Mouse (Mus musculus) stomach, postnatal 0 days (tissue): ENCODE results near the gene Cds2. TPM values are rescaled to one million over a fixed set of nuclear protein-coding genes. Genes with fewer than 3 reads are reported as not detected.
"Not testable (repeated sequence)": the region's sequence is repeated elsewhere in the genome, so short reads cannot be mapped to it uniquely, and the experiment has no call there.

Experiments
- ATAC-seq: fragments of 200-750 bp; cut with Nextera tagmentation; 2 replicates; pipeline ENCODE4 v1.8.0; 2017; ENCODE audit not compliant: low FRiP score, low TSS enrichment
- DNase-seq: peaks from one replicate; pipeline ENCODE4 v3.0.0-alpha.2; 2016; ENCODE audit warnings: low spot score
- H3K27ac ChIP-seq: fragments of 300-500 bp; sonication (generic); replicated peaks from 2 replicates; pipeline ENCODE4 v1.5.1; 2014; ENCODE audit warnings: mild to moderate bottlenecking, control low read depth
- H3K27me3 ChIP-seq: fragments of 300-500 bp; sonication (generic); 2 replicates; pipeline ENCODE4 v1.6.1; 2014; ENCODE audit warnings: low read length; ENCODE audit not compliant: control insufficient read depth, insufficient read depth
- H3K36me3 ChIP-seq: fragments of 300-500 bp; sonication (generic); 2 replicates; pipeline ENCODE4 v1.6.1; 2014; ENCODE audit warnings: low read length, mixed read lengths; ENCODE audit not compliant: control insufficient read depth, insufficient read depth
- H3K4me1 ChIP-seq: fragments of 300-500 bp; sonication (generic); replicated peaks from 2 replicates; pipeline ENCODE4 v1.6.1; 2014; ENCODE audit warnings: antibody characterized with exemption; ENCODE audit not compliant: control insufficient read depth, insufficient read depth
- H3K4me2 ChIP-seq: fragments of 300-500 bp; sonication (generic); replicated peaks from 2 replicates; pipeline ENCODE4 v1.6.1; 2014; ENCODE audit warnings: low read depth, mild to moderate bottlenecking, control low read depth, moderate library complexity
- H3K4me3 ChIP-seq: fragments of 300-500 bp; sonication (generic); 2 replicates; pipeline ENCODE4 v1.5.1; 2014; ENCODE audit warnings: low read depth, low read length, control low read depth
- H3K9ac ChIP-seq: fragments of 300-500 bp; sonication (generic); 2 replicates; pipeline ENCODE4 v1.6.1; 2014; ENCODE audit warnings: mild to moderate bottlenecking, low read length, control low read depth, mixed read lengths
- H3K9me3 ChIP-seq: fragments of 300-500 bp; sonication (generic); 2 replicates; pipeline ENCODE4 v1.6.1; 2016; ENCODE audit warnings: low read length; ENCODE audit not compliant: control insufficient read depth
- CTCF ChIP-seq: IDR thresholded peaks from 2 replicates; pipeline ENCODE4 v1.5.1; 2016; ENCODE audit warnings: antibody characterized with exemption, low read depth, mild to moderate bottlenecking, moderate library complexity
- EP300 ChIP-seq: optimal IDR thresholded peaks from 2 replicates; pipeline ENCODE3; 2016; ENCODE audit warnings: antibody characterized with exemption
- WGBS: fragments of 180-500 bp; shearing (Covaris S2); extraction: QIAGEN DNeasy Blood & Tissue Kit; methylation state at CpG from one replicate; pipeline ENCODE4 v1.1.7; 2014; 5-methylcytosine and 5-hydroxymethylcytosine counted together
- polyA plus RNA-seq: library from polyadenylated mRNA; unstranded; fragments of >200 nt; fragmentation: Nextera tagmentation; extraction: Ambion mirVana; gene quantifications from 2 replicates; pipeline ENCODE4 v1.2.1, GENCODE M21; 2015

Gene Cds2
- polyA plus RNA-seq, 1 experiment from 2014 or later = 12.6 TPM

DNA sequence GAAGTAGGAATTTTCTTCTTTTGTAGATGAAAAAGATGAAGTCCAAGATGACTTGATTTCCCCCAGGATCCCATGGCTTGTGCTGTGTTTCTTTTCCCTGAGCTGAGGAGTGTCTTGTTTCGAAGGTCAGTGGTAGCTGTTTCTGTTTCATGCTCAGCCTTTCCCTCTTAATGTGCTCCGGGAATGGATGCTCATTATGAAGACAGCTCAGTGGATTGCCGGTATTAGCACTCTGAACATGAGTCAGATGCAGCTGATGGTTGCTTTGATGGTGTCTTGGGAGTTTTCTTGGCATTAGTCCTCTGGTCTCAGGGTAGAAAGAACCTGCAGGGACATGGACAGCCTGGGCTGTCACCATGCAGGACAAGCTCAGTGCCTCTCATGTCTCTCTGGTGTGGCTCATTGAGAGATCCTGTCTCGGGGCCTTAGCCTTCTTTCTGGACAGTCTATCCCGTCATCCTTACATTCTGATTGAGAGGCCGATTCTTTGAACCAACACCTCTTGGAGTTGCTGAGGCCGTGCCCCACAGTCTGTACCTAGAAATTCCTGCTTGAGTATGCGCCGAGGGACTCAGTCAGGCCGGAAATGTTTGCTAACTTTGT lies 17.7 kb downstream of the Cds2 start:
- ATAC-seq (no peak), DNase-seq (no peak)
- Histone ChIP-seq H3K9me3 (no peaks in the 10 kb centered on the region), H3K4me1 (peaks cover 7% of the 10 kb centered on the region), H3K9ac (no peak overlapping the region), H3K27ac (no peak overlapping the region), H3K4me3 (no peak overlapping the region), H3K27me3 (no peaks in the 10 kb centered on the region), H3K36me3 (no peaks in the 10 kb centered on the region; the same call in 1 of the 2 replicates), H3K4me2 (no peak overlapping the region)
- WGBS = 82% methylated on average over 10 of the region's 10 CpGs
- TF ChIP-seq CTCF (no peak), EP300 (no peak)

DNA sequence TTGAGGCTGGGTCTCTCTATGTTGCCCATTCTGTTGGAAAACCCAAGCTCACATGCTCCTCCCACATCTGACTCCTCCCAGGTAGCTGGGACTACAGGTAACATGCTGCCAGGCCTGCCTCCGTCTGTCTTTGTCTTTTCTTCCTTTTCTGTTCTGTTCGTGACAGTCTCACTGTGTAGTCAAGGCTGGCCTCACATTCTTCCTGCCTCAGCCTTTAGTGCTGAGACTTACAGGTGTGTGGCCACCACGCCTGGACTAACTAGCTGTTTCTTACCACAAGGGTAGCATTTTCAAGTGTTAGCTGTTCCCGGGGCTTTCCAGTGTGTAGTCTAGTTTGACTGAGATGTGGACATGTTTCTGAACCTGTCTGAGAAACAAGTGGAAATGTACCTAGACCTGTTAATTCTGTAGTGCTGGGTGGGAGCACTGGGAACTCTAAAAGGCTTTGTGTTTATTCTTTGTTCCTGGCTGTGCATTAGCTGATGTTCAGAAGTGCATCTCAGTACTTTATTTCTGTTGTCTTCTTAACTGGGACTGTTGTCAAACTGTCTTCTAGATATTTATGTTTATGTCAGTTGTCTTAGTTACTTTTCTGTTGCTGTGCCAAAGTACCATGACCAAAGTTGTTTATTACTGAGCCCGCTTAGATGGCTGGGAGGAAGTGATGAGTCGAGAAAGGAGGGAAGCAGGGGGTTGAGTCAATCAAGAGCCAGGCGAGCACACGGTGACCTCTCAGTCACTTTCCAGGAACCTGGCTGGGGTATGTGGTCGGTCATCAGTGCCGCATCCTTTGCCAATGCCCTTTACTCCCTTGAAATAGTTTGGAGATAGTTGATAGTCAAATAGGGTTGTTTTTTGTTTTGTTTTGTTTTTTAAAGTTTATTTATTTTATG lies 18.9 kb downstream of the Cds2 start:
- H3K27me3 ChIP-seq = no peaks in the 10 kb centered on the region
- H3K27ac ChIP-seq = peak overlapping the region; percentile 58; the same call in 1 of the 2 replicates
- no peak for ATAC-seq
- DNase-seq = no peak
- no peak overlapping the region for H3K4me2 ChIP-seq
- H3K4me3 ChIP-seq = no peak overlapping the region
- no peaks in the 10 kb centered on the region; the same call in 1 of the 2 replicates for H3K36me3 ChIP-seq
- TF ChIP-seq CTCF (no peak), EP300 (no peak)
- WGBS = 55% methylated on average over 10 of the region's 10 CpGs
- H3K4me1 ChIP-seq = peaks cover 7% of the 10 kb centered on the region
- H3K9me3 ChIP-seq = no peaks in the 10 kb centered on the region
- no peak overlapping the region for H3K9ac ChIP-seq

DNA sequence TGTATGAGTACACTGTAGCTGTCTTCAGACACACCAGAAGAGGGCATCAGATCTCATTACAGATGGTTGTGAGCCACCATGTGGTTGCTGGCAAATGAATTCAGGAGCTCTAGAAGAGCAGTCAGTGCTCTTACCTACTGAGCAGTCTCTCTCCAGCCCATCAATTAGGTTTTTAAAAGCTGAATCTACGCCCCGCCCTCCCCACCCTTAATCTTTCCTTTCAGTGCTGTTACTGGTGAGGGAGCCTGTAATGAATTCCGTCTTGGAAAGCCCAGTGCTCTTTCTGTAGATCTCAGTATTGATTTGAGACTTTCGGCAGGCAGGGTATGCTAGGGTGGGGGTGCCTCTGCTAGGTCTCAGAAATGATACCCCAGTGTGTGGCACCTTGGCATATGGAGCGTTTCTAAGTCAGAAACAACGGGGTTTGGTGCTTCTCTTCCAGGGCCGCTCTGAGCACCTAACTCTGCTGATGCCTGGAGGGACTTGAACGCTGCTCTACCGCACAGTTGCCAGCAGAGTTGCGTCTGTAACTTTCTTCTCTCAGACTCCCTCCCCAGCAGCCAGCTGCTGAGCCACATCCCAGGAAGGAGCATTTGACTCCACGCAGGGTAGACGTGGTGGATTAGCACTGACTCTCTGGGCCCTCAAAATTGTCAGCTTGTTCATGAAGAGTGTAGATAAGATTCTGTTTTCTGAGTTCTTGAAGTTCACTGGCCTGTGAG lies 19.7 kb downstream of the Cds2 start:
- H3K27ac ChIP-seq = peak overlapping the region; percentile 81
- DNase-seq = no peak
- H3K36me3 ChIP-seq = no peaks in the 10 kb centered on the region; the same call in 1 of the 2 replicates
- H3K4me3 ChIP-seq = no peak overlapping the region
- peaks cover 7% of the 10 kb centered on the region for H3K4me1 ChIP-seq
- no peak for TF ChIP-seq EP300
- no peak for TF ChIP-seq CTCF
- H3K4me2 ChIP-seq = peak overlapping the region; percentile 29; the same call in 1 of the 2 replicates
- 29% methylated on average over 12 of the region's 12 CpGs for WGBS
- peak overlapping the region; percentile 38; the same call in 1 of the 2 replicates for H3K9ac ChIP-seq
- no peaks in the 10 kb centered on the region for H3K27me3 ChIP-seq
- H3K9me3 ChIP-seq = no peaks in the 10 kb centered on the region
- ATAC-seq = peak; percentile 40

DNA sequence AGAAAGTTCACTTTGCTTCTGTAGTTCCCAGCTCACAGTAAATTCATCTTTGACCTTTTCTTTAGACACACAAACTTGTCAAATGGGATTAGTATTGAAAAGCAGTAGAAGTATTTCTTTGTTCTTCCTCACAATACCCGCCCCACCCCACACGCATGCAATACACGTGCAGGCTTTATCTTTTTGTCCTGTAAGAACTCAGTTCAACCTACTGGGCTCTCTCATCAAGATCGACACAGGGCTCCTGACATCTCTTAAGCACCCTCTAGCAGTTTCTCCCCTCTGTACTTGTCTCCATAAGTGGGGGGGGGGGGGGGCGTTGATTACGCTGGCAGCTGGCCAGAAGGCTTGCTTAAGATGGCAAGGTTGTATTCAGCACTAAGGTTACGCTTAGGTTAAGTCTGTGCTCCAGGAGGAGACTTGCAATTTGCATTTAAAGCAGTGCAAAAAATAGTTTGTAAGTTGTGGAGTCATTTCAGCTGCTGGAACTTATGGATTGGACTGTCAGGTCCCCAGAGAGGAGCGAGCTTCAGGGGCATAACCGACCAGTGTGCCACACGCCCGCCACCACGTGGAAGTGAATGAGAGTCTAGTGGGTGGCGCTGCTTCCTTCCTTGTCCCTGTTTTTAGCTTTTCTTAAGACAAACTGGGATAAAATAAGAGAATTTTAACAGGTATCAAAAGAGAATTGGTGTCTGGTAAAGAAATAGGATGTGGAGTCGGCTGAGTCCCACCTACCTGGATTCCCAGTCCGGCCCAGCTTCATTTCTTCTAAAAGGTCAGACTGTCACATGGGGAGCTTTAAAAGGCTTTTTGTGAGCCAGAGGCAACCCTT lies 20.5 kb downstream of the Cds2 start:
- Histone ChIP-seq H3K9me3 (no peaks in the 10 kb centered on the region), H3K27me3 (no peaks in the 10 kb centered on the region), H3K4me2 (no peak overlapping the region), H3K4me3 (no peak overlapping the region), H3K4me1 (peaks cover 7% of the 10 kb centered on the region), H3K36me3 (no peaks in the 10 kb centered on the region; the same call in 1 of the 2 replicates), H3K27ac (peak overlapping the region; percentile 81), H3K9ac (peak overlapping the region; percentile 38; the same call in 1 of the 2 replicates)
- WGBS = 43% methylated on average over 15 of the region's 15 CpGs
- DNase-seq = peak; percentile 73
- peak; percentile 73 for ATAC-seq
- no peak for TF ChIP-seq EP300
- TF ChIP-seq CTCF = no peak

DNA sequence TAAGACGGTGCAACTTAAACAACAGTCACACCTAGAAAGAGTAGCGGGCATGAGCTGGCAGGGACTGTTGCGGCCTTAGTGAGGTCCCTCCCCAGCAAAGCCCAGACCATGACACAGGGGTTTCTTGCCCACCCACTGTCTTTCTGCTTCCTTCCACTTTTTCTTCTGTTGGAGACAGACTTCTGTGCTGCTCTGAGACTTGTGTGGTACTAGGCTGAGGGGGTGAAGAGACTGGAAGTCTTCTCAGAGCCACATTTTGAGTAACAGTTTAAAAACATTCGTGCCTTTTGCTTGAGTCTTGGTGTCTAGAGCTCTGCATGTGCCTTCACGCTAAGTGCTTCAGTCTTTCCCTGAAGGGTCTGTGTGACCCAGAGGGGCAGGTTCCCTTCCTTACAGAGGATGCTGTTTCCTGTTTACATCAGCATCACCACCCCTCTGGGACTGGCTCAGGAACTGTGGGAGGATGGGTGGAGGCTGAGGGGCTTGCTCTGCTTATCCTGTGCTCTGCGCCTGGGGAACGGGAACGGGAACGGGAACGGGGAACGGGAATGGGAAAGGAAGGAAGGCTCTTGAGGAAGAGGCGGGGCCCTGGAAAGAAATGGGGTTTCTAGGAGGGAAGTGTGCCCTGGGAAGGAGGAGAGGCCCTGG lies 21.7 kb downstream of the Cds2 start:
- no peaks in the 10 kb centered on the region for H3K27me3 ChIP-seq
- ATAC-seq (peak; percentile 64; the same call in 1 of the 2 replicates), DNase-seq (no peak)
- peak overlapping the region; percentile 69 for H3K27ac ChIP-seq
- 66% methylated on average over 12 of the region's 12 CpGs for WGBS
- peaks cover 7% of the 10 kb centered on the region for H3K4me1 ChIP-seq
- no peak overlapping the region for H3K9ac ChIP-seq
- no peak for TF ChIP-seq EP300
- TF ChIP-seq CTCF = no peak
- H3K4me2 ChIP-seq = 0 out of 2 replicates have a peak overlapping the region, but pooled peaks have one; percentile 8
- no peaks in the 10 kb centered on the region for H3K9me3 ChIP-seq
- no peaks in the 10 kb centered on the region; the same call in 1 of the 2 replicates for H3K36me3 ChIP-seq
- no peak overlapping the region for H3K4me3 ChIP-seq

DNA sequence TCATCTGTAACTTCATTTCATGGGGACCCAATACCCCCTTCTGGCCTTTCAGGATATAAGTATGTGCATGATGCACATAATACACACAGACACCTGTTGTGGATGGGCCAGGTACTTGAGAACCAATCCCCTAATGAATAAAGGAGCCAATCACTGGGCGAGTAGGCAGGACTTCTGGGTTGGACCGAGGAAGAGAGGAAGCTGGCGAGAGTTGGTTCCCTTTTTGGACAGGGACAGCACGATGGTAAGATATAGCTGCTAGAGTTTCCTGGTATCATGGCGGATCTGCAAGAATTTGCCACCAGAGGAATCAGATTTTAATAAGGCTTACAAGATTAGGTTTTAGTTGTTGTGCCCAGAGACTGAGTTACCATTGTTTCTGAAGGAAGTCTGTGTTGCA lies 22.8 kb downstream of the Cds2 start:
- not testable (repeated sequence) for ATAC-seq, H3K4me2 ChIP-seq, H3K9me3 ChIP-seq, DNase-seq, H3K27me3 ChIP-seq, H3K4me1 ChIP-seq, H3K36me3 ChIP-seq, H3K27ac ChIP-seq, H3K9ac ChIP-seq, H3K4me3 ChIP-seq
- WGBS = 91% methylated on average over 5 of the region's 5 CpGs
